Mouse (Mus musculus): ENCODE results near the gene Coro1c.
"Not testable (repeated sequence)": the region's sequence is repeated elsewhere in the genome, so short reads cannot be mapped to it uniquely, and the experiment has no call there.

Gene Coro1c

DNA sequence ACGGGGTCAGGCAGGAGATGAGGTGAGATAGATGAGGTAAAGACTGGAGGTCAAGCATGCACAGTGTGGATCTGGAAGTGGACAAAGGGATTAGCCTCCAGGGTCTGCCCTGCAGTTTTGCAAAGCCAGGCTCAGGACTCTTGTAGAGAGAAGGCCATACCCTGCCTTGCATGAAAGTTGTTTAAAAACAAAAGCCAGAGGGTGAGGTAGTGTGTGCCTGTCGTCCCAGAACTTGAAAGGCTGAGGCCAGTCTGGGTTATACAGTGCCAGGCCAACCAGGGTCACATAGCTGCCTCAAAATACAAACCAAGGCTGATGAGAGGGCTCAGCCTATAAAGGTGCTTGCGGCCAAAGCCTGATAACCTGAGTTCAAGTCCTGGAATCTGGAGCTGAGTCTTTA lies 76.8 kb downstream of the Coro1c start:
- DNase-seq (ENCODE audit: extremely low read depth, low read depth, low spot score), result no peak

DNA sequence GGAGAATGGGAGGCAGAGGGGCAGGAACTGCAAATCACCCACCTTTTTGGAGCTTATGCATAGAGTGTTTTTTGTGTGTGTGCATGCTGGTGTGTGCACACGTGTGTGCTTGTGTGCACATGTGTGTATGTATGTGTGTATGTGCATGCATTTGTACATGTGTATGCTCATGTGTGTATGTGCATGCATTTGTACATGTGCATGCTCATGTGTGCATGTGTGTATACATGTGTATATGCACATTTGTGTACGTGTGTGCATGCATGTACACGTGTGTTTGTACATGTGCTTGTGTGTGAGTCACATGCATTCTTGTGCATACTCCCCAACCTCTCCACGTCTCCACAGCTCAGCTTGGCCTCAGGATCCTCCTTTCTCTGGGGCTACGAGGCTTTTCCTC lies 77.8 kb downstream of the Coro1c start:
- DNase-seq (ENCODE audit: extremely low read depth, low read depth, low spot score), result no peak

DNA sequence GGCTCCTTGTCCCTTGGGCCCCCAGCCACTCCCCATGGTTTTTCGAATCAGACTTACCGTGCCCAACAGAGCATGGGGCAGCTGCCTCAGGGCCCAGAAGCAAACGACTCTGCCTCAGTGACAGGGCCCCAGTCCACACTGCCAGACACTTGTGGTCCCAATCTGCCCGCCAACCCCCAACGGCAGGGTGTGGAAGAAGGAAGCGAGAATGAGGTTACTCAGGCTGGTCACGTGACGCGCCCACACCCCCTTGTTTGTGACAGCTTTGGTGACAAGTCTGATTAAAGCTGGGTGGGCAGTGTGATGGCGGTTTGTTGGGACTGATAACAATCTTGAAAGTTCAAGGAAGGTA lies 78.3 kb downstream of the Coro1c start:
- DNase-seq (ENCODE audit: extremely low read depth, low read depth, low spot score), result no peak

DNA sequence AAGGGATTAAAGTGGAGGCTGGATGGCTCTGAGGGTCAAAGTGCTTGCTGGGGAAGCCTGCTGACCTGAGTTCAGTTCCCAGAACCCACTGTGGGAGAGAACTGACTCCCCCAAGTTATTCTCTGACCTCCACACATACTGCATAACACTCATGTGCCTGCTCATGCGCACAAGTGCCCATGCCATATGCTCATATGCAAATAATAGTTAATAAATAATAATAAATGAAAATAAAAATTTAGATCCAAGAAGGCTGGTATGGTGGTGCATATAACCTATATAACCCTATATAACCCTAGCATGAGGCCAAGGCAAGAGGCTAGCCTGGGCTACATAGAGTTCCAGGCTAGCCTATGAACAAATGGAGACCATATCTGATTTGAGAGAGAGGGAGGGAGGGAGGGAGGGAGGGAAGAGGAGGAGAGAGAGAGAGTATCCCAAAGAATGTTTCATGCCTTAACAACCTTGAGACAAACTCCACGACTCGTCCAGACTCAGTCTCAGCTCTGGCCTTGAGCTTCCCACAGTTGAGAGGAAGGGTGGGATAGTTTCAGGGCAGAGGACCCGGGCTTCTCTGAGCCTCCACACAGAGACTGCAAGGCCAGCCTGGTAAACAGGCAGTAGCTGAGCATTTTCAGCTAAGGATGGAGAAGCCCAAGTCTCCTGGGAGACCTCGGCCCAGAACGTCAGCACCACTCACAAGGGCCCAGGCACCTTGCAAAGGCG lies 78.8 kb downstream of the Coro1c start:
- no peak for DNase-seq (ENCODE audit: extremely low read depth, low read depth, low spot score)

DNA sequence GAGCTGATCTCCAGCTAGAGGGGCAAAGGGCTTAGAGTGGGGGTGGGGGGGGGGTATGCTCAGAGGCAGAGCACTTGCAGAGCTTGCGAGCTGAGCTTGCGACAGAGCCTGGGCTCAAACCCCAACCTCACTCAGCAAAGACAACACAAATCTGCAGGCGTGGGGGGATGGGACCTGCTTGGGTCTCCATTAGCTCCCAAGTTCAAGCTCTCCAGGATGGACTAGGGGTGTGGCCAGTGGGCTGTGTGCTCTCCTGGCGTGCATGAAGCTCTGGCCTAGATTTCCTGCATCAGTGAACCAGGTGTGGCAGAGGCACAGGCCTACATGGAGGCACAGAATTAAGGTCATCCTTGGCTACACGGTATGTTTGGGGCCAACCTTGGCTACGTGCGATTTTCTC lies 80.1 kb downstream of the Coro1c start:
- DNase-seq (ENCODE audit: extremely low read depth, low read depth, low spot score), result no peak

DNA sequence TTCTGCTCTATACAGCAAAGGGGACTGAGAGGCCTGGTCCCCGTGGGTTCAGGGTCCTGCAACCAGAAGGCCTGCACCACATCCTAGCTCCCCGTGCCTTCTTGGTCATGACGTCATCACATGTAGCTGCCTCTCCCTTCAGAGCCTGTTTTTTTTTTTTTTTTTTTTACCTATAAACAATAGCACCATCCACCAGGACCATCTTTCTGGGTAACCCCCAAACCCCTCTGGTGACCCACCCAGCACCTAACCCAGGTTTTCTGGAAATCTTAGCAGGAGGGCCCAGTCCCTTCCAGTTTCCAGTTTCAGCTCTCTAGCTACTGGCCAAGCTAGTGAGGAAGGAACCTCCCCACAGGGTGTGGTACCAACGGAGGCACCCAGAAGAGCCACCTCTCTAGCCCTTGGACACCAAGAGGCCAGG lies 80.6 kb downstream of the Coro1c start:
- no peak for DNase-seq (ENCODE audit: extremely low read depth, low read depth, low spot score)

DNA sequence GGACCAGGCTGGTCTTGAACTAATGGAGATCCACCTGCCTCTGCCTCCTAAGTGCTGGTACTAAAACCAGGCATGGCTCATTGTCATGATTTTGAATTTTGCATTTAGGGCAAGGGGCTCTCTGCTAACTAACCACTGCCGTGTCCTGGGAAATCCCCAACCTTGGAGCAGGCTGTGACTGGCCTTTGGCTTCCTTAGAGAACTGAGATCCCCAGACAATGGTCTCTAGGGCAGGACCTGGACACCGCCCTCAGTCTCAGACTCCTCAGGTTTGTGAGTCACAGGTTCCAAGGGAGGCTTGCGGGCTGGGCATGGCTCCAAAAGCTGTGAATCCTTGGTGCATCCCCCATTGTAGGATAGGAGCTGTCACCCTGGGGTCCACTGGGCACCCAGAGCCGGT lies 81.9 kb downstream of the Coro1c start:
- DNase-seq (ENCODE audit: extremely low read depth, low read depth, low spot score), result no peak

DNA sequence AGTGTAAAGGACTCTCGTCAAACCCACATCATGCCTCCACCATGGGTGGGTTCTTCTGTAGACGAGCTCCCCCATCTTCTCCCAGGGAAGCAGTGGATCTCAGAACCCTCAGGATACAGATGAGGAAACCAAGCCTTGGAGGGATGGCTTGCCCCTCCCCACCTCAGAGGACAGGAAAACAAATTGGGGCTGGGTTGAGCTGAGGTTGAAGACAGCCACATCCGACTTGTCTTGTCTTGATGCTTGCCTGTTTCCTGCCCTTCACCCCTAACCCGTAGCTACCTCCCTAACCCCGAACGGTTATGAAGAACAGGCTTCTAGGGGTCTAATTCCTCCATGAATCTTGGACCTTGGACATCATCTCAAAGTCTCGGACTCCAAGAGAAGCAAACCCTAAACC lies 83.0 kb downstream of the Coro1c start:
- DNase-seq (ENCODE audit: extremely low read depth, low read depth, low spot score), result no peak

DNA sequence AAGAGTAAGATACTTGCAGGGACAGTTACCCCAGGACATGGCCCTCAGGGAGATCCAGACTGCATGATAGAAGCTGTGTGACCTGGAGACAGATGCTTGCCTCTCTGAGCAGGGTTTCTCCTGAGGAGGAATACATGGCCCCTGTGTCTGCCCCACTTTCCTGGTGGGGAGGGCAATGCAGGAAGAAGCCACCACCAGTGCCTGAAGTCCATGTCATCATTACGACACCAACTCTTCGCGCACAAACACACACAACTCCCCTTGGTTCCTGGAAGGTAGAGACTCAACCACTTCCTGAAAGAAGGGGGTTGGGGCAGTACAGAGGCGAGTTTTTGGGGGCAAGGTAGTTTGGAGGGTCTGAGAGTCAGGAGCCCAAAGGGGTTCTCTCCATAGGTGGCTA lies 84.3 kb downstream of the Coro1c start:
- no peak for DNase-seq (ENCODE audit: extremely low read depth, low read depth, low spot score)

DNA sequence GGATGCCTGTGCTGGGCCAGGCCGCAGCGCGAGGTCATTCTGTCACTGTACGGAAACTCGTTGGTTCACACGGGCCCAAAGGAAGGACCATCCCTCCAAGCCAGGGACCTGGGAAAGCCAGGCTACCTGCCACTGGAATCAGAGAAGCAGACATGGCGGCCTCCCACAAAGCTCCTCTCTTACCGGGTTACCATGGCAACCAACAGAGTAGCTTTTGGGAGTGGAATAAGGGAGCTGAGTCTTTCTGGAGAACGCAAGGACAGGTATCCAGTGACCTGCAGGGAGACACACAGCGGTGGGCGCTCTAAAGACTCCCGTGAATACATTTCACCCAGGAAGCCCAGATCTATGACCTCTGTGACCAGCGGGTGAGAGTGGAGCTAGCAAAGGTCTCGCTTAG lies 90.0 kb downstream of the Coro1c start:
- DNase-seq (ENCODE audit: extremely low read depth, low read depth, low spot score), result no peak

DNA sequence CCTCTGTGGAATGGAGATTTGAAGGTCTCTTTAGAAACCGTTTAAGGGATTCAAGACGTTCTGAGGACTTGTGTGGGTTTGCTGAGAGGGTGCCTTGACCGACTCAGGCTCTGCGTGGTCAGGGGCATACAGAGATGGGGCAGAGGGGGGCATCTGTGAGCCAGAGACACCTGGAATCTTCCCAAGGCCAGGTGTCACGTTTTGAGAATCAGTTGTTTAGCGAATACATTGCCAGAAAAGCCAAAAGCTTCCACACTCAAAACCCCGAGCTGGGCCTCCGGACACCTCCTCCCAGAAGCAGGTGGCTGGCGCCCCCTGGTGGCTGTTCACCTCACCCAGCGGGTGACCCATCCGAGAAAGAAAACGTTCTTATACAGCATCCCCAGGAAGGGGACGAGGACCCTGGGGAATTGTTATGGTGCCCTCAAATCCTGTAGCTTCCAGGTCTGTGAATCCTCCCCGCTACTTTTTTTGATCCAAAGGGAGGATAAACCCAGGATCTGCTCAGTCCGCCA lies 92.9 kb downstream of the Coro1c start:
- DNase-seq (ENCODE audit: extremely low read depth, low read depth, low spot score), result no peak

DNA sequence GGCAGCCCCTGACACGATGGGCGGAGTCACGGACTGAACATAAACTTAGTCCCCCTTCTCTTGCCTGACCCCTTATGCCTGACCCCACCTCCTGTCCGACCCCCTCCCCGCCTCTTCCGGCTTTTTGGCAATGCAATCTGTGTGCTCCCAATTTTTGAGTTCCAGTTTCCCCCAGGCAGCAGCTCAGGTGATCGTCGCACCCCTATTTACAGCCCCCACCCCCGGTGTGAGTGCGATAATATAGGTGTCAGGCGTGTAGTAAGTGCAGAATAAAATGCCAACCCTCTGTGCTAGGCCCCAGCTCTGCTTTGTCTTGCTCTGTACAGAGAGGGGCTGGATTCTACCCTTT lies 93.5 kb downstream of the Coro1c start:
- DNase-seq (ENCODE audit: extremely low read depth, low read depth, low spot score), result no peak

DNA sequence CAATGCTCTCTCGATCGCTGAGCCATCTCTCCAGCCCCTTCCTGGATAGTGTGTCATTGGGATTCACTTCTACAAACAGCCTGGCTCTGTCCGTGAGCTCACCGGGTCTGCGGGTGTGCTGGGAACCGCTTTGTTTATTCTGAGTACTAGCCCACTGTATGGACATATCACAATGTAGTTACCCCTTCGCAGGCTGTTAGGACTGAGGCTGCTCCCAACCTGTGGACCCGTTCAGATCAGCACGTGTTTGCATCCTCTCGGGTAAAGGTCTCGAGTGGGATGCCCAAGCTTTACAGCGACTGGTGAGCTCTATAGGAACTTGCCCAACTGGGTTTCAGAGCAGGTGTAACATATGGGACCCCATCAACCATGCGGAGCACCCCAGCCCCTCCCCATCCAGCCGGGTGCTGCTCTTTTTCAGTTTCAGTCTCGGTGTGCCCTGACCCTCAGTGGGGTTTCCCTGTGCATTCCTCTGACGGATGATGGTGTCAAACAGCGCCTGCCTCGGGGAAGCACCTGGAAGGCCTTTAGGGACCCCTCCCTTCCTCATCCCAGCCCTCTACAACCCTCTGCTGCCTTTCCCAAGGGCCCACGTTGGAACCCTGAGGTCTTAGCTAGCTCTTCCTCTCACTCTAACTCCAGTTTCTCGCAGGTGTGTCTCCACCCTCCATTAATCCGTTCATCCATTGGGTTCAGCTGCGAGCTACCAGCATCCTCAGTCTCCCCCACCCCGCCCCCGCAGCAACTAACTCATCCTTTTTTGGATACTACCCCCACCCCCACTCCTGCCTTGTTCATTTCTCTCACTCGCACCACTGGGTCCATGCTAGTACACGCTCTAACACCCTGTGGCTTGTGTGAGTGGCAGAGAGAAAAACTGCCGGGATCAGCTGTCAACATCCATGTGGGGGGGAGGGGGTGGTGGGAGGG lies 94.2 kb downstream of the Coro1c start:
- no peak for DNase-seq (ENCODE audit: extremely low read depth, low read depth, low spot score)

DNA sequence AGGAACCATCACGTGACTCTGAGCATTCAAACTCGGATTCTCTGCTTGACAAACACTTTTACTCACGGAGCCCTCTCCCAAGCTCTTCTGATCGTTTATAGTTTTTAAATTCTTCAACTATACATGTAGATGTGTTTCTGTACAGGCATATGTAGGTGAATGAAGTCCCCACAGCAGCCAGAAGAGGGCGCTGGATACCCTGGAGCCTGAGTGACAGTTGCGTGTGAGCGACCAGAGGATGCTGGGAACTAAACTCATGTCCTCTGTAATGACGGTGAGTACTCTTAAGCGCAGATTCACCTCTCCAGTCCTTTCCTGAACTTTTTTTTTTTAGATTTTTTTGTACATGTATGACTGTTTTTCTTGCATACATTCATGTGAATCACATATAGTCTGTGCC lies 95.0 kb downstream of the Coro1c start:
- DNase-seq (ENCODE audit: extremely low read depth, low read depth, low spot score), result no peak

DNA sequence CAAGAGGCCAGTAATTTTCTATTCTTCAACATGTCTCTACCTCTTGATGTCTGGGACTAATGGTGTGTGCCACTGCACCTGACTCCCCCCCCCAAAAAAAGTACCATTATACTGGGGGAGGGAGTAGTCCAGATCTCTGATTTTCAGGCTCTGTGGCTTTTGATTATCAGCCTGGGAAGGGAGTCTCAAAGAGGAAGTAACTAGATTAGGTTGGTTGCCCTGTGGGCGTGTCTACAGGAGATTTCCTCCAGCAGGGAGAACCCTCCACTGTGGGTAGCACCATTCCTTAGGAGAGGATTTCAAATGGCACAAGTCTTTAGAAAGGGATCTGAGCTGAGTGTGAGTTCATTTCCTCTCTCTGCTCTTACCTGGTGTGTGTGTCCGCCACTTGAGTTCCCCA lies 95.9 kb downstream of the Coro1c start:
- DNase-seq (ENCODE audit: extremely low read depth, low read depth, low spot score), result no peak

DNA sequence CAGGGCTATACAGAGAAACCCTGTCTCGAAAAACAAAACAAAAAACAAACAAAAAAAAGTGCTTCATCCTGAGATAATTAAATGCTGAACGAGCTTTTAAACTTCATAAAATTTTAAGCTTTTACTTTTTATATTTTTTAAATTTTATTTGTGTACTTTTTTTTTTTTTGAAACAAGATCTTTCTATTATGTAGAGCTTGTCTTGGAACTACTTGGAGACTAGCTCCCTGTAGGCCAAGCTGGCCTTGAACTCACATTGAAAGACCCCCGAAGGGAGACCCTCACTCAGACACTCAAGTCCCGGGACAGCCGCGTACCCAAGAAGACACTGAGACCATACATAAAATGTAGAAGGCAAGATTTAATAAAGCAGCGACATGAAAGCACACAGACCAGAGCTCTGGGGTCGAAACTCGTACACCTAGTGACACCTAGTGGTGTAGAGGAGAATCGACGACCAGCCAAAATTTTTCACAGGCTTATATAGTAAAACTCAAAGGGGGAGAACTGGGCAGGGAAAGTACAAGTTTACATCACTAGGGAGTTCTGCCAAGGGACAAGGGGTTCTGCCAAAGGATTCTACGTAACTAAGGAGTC lies 96.6 kb downstream of the Coro1c start:
- not testable (repeated sequence) for DNase-seq (ENCODE audit: extremely low read depth, low read depth, low spot score)

DNA sequence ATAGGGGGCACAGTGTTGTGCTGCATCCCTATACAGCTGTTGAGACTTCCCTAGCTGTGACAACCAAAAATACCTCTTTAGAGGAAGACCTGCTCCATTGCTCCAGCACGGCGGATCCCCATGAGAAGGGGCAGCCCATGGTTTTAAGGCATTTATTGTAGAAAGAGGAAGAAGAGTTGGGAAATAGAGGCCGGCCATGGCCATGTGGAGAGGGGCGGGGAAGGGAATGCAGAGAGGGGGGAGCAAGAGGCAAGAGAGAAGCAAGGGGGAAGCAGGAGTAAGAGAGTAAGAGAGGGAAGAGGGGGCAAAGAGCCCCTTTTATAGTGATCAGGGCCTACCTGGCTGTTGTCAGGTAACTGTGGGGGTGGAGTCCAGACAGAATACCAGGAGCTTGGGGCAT lies 98.4 kb downstream of the Coro1c start:
- DNase-seq (ENCODE audit: extremely low read depth, low read depth, low spot score), result no peak

DNA sequence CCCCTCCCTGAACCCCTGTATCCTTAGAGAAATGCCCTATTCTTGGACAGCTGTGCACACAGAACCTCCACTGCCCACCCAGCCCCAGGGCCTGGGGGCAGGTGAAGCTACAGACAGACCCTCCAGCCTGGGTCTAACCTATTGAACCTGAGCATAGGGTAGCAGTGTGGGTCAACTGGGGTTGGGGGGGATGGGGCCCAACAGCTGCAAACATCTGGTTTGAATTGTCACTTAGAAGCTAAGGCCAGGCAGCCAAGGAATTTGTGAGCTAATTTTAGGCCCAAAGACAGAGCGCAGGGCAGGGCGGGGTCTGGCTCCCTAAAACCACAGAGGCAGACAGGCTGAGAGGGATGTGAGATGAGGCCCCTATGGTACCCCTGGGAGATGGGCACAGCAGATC lies 100.4 kb downstream of the Coro1c start:
- no peak for DNase-seq (ENCODE audit: extremely low read depth, low read depth, low spot score)

DNA sequence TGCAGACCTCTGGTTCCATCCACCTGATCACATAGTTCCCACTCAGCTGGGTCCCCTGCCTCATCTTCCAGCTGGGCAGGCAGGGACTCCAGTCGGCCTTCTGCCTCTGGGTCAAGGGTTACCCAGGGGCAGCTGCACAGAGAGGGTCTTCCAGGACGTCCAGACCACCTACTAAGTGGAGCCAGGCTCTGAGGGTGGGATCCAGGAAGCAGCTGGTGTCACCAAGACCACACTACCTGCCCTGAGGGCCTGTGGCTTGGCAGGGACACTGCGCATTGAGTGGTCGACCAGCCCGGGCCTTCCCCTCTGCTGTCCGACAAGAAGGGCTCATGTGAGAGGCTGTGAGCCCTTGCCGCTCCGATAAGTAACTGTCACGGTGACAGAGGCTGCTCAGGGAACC lies 100.8 kb downstream of the Coro1c start:
- DNase-seq (ENCODE audit: extremely low read depth, low read depth, low spot score), result no peak

DNA sequence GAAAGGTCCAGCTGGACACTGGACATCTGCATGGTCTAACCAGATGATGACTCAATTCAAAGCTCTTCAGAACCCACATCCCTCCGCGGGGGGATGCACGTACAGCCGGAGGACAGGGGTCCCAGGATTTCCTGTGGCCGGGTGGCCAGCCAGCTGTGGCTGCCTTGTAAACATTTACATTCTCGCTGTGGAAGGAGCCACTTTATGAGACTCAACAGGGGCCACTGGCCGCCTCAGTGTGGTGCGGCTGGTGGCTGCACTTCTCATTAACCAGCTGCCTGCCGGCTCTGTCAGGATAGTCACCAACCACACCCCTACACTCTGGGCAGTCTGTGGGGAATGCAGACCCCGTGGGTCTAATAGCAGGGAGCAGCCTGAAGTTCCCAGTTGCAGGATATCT lies 102.1 kb downstream of the Coro1c start:
- DNase-seq (ENCODE audit: extremely low read depth, low read depth, low spot score), result no peak

DNA sequence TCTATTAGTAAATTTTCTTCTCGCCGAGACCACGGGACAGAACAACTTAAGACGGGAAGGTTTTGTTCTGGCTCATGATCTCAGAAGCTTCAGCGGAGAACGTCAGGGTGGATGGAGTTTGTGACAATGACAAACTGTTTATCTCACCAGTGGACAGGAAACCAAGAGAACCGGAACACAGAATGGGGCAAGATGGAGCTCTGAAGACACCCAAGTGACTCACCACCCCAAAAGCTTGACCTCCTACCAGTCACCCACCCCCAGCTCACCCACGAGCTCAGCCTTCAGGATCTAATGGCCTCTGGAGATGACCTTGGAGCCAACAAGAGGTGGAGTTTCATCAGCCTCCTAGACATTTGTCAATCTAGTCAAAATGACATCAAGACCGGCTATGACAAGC lies 103.3 kb downstream of the Coro1c start:
- no peak for DNase-seq (ENCODE audit: extremely low read depth, low read depth, low spot score)

DNA sequence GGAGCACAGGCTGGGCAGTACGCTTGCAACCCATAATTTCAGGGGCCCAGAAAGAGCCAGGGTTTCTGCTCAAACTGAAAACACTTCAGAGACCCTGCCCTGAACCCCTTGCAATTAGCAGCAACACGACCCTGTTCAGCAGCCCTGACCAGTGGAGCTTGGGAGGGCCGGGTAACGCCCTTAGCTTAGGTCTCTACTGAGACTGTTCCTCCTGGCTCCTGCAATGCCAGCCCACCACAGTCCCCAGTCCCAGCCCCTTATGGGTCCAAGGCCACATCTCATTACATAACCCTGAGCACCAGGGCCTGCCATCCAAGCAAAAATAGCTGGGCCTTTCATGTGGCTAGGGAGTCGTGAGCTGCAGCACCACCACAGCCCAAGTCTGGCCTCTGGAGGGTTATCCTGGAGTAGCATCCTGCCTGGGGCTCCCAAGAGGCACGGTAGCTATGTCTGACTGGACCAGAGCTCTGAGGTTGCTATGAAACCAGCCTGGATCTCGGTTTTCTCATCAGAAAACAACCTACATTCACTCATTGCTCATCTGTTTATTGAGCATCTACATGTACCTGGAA lies 104.1 kb downstream of the Coro1c start:
- no peak for DNase-seq (ENCODE audit: extremely low read depth, low read depth, low spot score)

Measured in fat pad, adult 2 months (tissue).